Mouse (Mus musculus): ENCODE measurements around the gene Phkg1. TPM values are rescaled to one million over a fixed set of nuclear protein-coding genes. Genes with fewer than 3 reads are reported as not detected.

The Phkg1 gene
- polyA plus RNA-seq, 1 experiment from 2014 or later, result 0.08 TPM

GRCm38 (mm10) chr5:129940736-129941494, 42.6 kb upstream of the Phkg1 start:
- Histone ChIP-seq H3K36me3 (ENCODE audit: control insufficient read depth, insufficient read depth, low read length) (no peaks in the 10 kb centered on the region), H3K4me1 (replicated peaks; ENCODE audit: control insufficient read depth, insufficient read depth) (no peaks in the 10 kb centered on the region), H3K4me2 (replicated peaks; ENCODE audit: low read depth) (peak overlapping the region; percentile 40), H3K4me3 (ENCODE audit: low read depth, low read length) (peak overlapping the region; percentile 41), H3K27me3 (ENCODE audit: control insufficient read depth, insufficient read depth, low read length) (no peaks in the 10 kb centered on the region), H3K9ac (ENCODE audit: low read length) (no peak overlapping the region), H3K9me3 (ENCODE audit: control insufficient read depth, low read length) (no peaks in the 10 kb centered on the region), H3K27ac (replicated peaks) (no peak overlapping the region)
- TF ChIP-seq EP300 (optimal IDR thresholded peaks at IDR 0.05) (no peak), CTCF (IDR thresholded peaks at IDR 0.05; ENCODE audit: low read depth) (no peak)
- no peak; the same call in 1 of the 2 replicates for ATAC-seq (ENCODE audit: low FRiP score, low TSS enrichment)
- 3% methylated on average over 9 of the region's 9 CpGs for WGBS
- DNase-seq (ENCODE audit: low spot score), result no peak

- no peaks in the 10 kb centered on the region for H3K9me3 ChIP-seq (ENCODE audit: control insufficient read depth, low read length)
- no peak overlapping the region for H3K4me3 ChIP-seq (ENCODE audit: low read depth, low read length)
- no peak for TF ChIP-seq EP300 (optimal IDR thresholded peaks at IDR 0.05)
- no peak for TF ChIP-seq CTCF (IDR thresholded peaks at IDR 0.05; ENCODE audit: low read depth)
- no peaks in the 10 kb centered on the region for H3K4me1 ChIP-seq (replicated peaks; ENCODE audit: control insufficient read depth, insufficient read depth)
- no peaks in the 10 kb centered on the region for H3K36me3 ChIP-seq (ENCODE audit: control insufficient read depth, insufficient read depth, low read length)
- H3K4me2 ChIP-seq (replicated peaks; ENCODE audit: low read depth), result no peak overlapping the region
- WGBS, result 32% methylated on average over 2 of the region's 2 CpGs
- H3K27ac ChIP-seq (replicated peaks), result no peak overlapping the region
- ATAC-seq (ENCODE audit: low FRiP score, low TSS enrichment), result no peak
- H3K9ac ChIP-seq (ENCODE audit: low read length), result no peak overlapping the region
- H3K27me3 ChIP-seq (ENCODE audit: control insufficient read depth, insufficient read depth, low read length), result no peaks in the 10 kb centered on the region
- DNase-seq (ENCODE audit: low spot score), result no peak
These were observed 41.9 kb upstream of the Phkg1 start for GRCm38 (mm10) chr5:129940281-129940680.

- Histone ChIP-seq H3K27ac (replicated peaks) (no peak overlapping the region), H3K36me3 (ENCODE audit: control insufficient read depth, insufficient read depth, low read length) (no peaks in the 10 kb centered on the region), H3K4me2 (replicated peaks; ENCODE audit: low read depth) (no peak overlapping the region), H3K9me3 (ENCODE audit: control insufficient read depth, low read length) (no peaks in the 10 kb centered on the region), H3K4me3 (ENCODE audit: low read depth, low read length) (no peak overlapping the region), H3K4me1 (replicated peaks; ENCODE audit: control insufficient read depth, insufficient read depth) (no peaks in the 10 kb centered on the region), H3K27me3 (ENCODE audit: control insufficient read depth, insufficient read depth, low read length) (no peaks in the 10 kb centered on the region), H3K9ac (ENCODE audit: low read length) (no peak overlapping the region)
- WGBS, result 50% methylated on average over 4 of the region's 4 CpGs
- TF ChIP-seq EP300 (optimal IDR thresholded peaks at IDR 0.05) (no peak), CTCF (IDR thresholded peaks at IDR 0.05; ENCODE audit: low read depth) (no peak)
- no peak for ATAC-seq (ENCODE audit: low FRiP score, low TSS enrichment)
- no peak for DNase-seq (ENCODE audit: low spot score)
These were observed 38.6 kb upstream of the Phkg1 start for GRCm38 (mm10) chr5:129936941-129937340.

- DNase-seq (ENCODE audit: low spot score), result peak; percentile 27
- Histone ChIP-seq H3K4me2 (replicated peaks; ENCODE audit: low read depth) (no peak overlapping the region), H3K4me3 (ENCODE audit: low read depth, low read length) (no peak overlapping the region), H3K9ac (ENCODE audit: low read length) (no peak overlapping the region), H3K9me3 (ENCODE audit: control insufficient read depth, low read length) (no peaks in the 10 kb centered on the region), H3K4me1 (replicated peaks; ENCODE audit: control insufficient read depth, insufficient read depth) (no peaks in the 10 kb centered on the region), H3K36me3 (ENCODE audit: control insufficient read depth, insufficient read depth, low read length) (no peaks in the 10 kb centered on the region), H3K27ac (replicated peaks) (no peak overlapping the region), H3K27me3 (ENCODE audit: control insufficient read depth, insufficient read depth, low read length) (no peaks in the 10 kb centered on the region)
- 35% methylated on average over 9 of the region's 9 CpGs for WGBS
- peak; percentile 59 for ATAC-seq (ENCODE audit: low FRiP score, low TSS enrichment)
- no peak for TF ChIP-seq EP300 (optimal IDR thresholded peaks at IDR 0.05)
- no peak for TF ChIP-seq CTCF (IDR thresholded peaks at IDR 0.05; ENCODE audit: low read depth)
These were observed 31.8 kb upstream of the Phkg1 start for GRCm38 (mm10) chr5:129929924-129930855.

GRCm38 (mm10) chr5:129925933-129926332, 27.6 kb upstream of the Phkg1 start:
- ATAC-seq (ENCODE audit: low FRiP score, low TSS enrichment) (no peak), DNase-seq (ENCODE audit: low spot score) (no peak)
- TF ChIP-seq CTCF (IDR thresholded peaks at IDR 0.05; ENCODE audit: low read depth) (no peak), EP300 (optimal IDR thresholded peaks at IDR 0.05) (no peak)
- Histone ChIP-seq H3K27me3 (ENCODE audit: control insufficient read depth, insufficient read depth, low read length) (no peaks in the 10 kb centered on the region), H3K9me3 (ENCODE audit: control insufficient read depth, low read length) (no peaks in the 10 kb centered on the region), H3K9ac (ENCODE audit: low read length) (no peak overlapping the region), H3K36me3 (ENCODE audit: control insufficient read depth, insufficient read depth, low read length) (no peaks in the 10 kb centered on the region), H3K4me2 (replicated peaks; ENCODE audit: low read depth) (no peak overlapping the region), H3K4me1 (replicated peaks; ENCODE audit: control insufficient read depth, insufficient read depth) (no peaks in the 10 kb centered on the region), H3K4me3 (ENCODE audit: low read depth, low read length) (no peak overlapping the region), H3K27ac (replicated peaks) (no peak overlapping the region)
- 71% methylated on average over 5 of the region's 5 CpGs for WGBS

All from stomach, postnatal 0 days (tissue).